Mouse (Mus musculus) left cerebral cortex, adult 9 months (tissue): ENCODE measurements around the gene Morn3.

ENCODE experiments used
- DNase-seq, 2 experiments: peaks; one replicate each; pipeline ENCODE4 v3.0.0; 2022; ENCODE audit warnings: low spot score in 2 of 2

Gene Morn3

GRCm38 (mm10) chr5:122993811-122994210, 53.0 kb downstream of the Morn3 start:
- DNase-seq: no peak

- DNase-seq: no peak
Measured at GRCm38 (mm10) chr5:122991350-122992004, 55.3 kb downstream of the Morn3 start.

GRCm38 (mm10) chr5:122990411-122991160, 56.2 kb downstream of the Morn3 start:
- no peak for DNase-seq

GRCm38 (mm10) chr5:122989551-122990330, 57.1 kb downstream of the Morn3 start, which contains the start of gene Kdm2b:
Gene Kdm2b, minus strand, starts transcription at chr5:122989823.
- no peak for DNase-seq

GRCm38 (mm10) chr5:122989001-122989525, 57.8 kb downstream of the Morn3 start:
- DNase-seq: peak in 1 of 2 experiments; percentile 60

- peak in 1 of 2 experiments; percentile 45 for DNase-seq
Measured at GRCm38 (mm10) chr5:122988021-122988751, 58.6 kb downstream of the Morn3 start.

GRCm38 (mm10) chr5:122987211-122988020, 59.4 kb downstream of the Morn3 start:
- no peak for DNase-seq

- no peak for DNase-seq
Measured at GRCm38 (mm10) chr5:122986091-122986493, 60.7 kb downstream of the Morn3 start.
